Mouse (Mus musculus): ENCODE measurements around the gene Glt6d1. TPM values are rescaled to one million over a fixed set of nuclear protein-coding genes. Genes with fewer than 3 reads are reported as not detected.

Glt6d1 gene
- total and polyA plus RNA-seq, 3 experiments: not detected

DNA sequence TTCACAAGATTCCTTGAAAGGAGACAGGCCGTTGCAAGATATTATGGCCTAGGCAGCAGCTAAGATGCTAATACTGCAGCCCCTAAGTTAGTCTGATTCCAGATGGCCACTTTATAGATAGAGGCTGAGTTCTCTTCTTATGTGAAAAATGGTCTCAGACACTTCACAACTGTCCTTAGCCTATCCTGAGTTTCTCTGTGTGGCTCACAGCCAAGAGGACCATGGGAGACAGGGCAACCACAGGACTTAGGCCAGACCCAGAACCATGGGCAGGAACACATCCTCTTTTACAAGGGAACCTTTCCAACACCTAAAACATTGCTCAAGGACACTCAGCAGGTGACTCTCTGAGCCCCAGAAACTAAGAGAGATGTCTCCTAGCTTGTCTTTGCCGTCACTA is 42.1 kb downstream of the Glt6d1 start:
- H3K36me3 ChIP-seq (replicated peaks): no peaks in the 10 kb centered on the region
- H3K4me1 ChIP-seq (ENCODE audit: insufficient read depth, low read depth, low read length): no peaks in the 10 kb centered on the region
- no peak overlapping the region for H3K4me3 ChIP-seq (ENCODE audit: low read depth, low read length)
- DNase-seq (ENCODE audit: low spot score) (no peak), ATAC-seq (ENCODE audit: extremely low read depth, insufficient number of reproducible peaks, low FRiP score, poor library complexity, severe bottlenecking) (no peak)
- TF ChIP-seq GATA2 (IDR thresholded peaks at IDR 0.05; ENCODE audit: borderline replicate concordance, low read depth, low read length) (no peak), GATA1 (IDR thresholded peaks at IDR 0.05; ENCODE audit: borderline replicate concordance, low read length) (no peak), CTCF (IDR thresholded peaks at IDR 0.05; ENCODE audit: low read depth, low read length) (no peak), POLR2AphosphoS5 (IDR thresholded peaks at IDR 0.05; ENCODE audit: insufficient replicate concordance, low read depth, low read length) (no peak)
- peaks cover 15% of the 10 kb centered on the region for H3K27me3 ChIP-seq (ENCODE audit: insufficient read depth, low read length)
- H3K9me3 ChIP-seq (replicated peaks): no peaks in the 10 kb centered on the region

DNA sequence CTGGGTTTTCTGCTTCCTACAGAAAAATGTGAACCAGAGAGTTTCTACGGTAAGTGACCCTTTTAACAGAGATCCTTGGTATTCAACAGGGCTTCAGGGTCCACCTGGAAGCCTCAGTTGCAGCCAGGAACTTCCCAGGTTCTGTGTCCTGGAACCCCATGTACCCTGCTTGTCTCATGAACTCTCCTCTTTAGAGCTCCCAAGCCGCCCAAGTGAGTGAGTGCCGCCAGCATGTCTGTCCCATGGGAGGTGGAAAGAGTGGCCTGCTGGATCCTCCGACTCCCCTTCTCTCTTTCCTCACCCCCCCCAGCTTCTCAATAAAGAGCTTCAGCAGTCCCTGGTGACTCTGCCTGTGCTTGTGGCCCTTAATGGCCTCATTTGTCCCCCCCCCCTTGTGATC is 47.9 kb downstream of the Glt6d1 start:
- H3K4me1 ChIP-seq (ENCODE audit: insufficient read depth, low read depth, low read length): no peaks in the 10 kb centered on the region
- DNase-seq (ENCODE audit: low spot score): no peak
- no peak overlapping the region for H3K4me3 ChIP-seq (ENCODE audit: low read depth, low read length)
- no peak for ATAC-seq (ENCODE audit: extremely low read depth, insufficient number of reproducible peaks, low FRiP score, poor library complexity, severe bottlenecking)
- TF ChIP-seq TAL1 (conservative IDR thresholded peaks at IDR 0.05; ENCODE audit: low read depth, low read length): no peak
- TF ChIP-seq GATA2 (IDR thresholded peaks at IDR 0.05; ENCODE audit: borderline replicate concordance, low read depth, low read length): no peak
- H3K36me3 ChIP-seq (replicated peaks): no peaks in the 10 kb centered on the region
- H3K9me3 ChIP-seq (replicated peaks): no peaks in the 10 kb centered on the region
- peaks cover 34% of the 10 kb centered on the region for H3K27me3 ChIP-seq (ENCODE audit: insufficient read depth, low read length)

DNA sequence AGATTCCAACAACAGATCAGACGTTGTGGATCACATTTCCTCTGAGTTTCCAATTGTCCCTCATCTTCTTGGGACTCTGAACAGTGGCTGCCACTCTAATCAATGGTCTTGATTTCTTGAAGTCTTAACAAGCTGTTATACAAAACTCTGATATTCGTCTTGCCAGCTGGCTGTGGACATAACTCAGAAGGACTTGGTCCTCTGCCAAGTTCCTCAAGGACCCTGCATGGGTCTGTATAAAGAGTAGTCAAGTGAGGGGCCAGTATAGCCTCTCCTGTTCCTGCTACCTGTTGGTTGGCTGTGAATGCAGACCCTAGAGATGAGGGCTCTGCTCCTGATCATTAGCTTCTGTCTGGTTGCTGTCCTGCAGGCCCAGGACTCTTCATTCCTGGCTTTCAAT is 50.4 kb downstream of the Glt6d1 start, which contains the start of gene Lcn3:
Gene Lcn3 (plus strand): TSS at position 301 of the 400 bp plus-strand sequence.
- Histone ChIP-seq H3K27me3 (ENCODE audit: insufficient read depth, low read length) (peaks cover 34% of the 10 kb centered on the region), H3K4me1 (ENCODE audit: insufficient read depth, low read depth, low read length) (no peaks in the 10 kb centered on the region), H3K36me3 (replicated peaks) (no peaks in the 10 kb centered on the region), H3K4me3 (ENCODE audit: low read depth, low read length) (no peak within 1 kb of the TSS), H3K9me3 (replicated peaks) (no peaks in the 10 kb centered on the region)
- TF ChIP-seq POLR2AphosphoS5 (IDR thresholded peaks at IDR 0.05; ENCODE audit: insufficient replicate concordance, low read depth, low read length) (no peak), GATA2 (IDR thresholded peaks at IDR 0.05; ENCODE audit: borderline replicate concordance, low read depth, low read length) (no peak), CTCF (IDR thresholded peaks at IDR 0.05; ENCODE audit: low read depth, low read length) (no peak), GATA1 (IDR thresholded peaks at IDR 0.05; ENCODE audit: borderline replicate concordance, low read length) (no peak), TAL1 (conservative IDR thresholded peaks at IDR 0.05; ENCODE audit: low read depth, low read length) (no peak)
- DNase-seq (ENCODE audit: low spot score): no peak
- ATAC-seq (ENCODE audit: extremely low read depth, insufficient number of reproducible peaks, low FRiP score, poor library complexity, severe bottlenecking): no peak

DNA sequence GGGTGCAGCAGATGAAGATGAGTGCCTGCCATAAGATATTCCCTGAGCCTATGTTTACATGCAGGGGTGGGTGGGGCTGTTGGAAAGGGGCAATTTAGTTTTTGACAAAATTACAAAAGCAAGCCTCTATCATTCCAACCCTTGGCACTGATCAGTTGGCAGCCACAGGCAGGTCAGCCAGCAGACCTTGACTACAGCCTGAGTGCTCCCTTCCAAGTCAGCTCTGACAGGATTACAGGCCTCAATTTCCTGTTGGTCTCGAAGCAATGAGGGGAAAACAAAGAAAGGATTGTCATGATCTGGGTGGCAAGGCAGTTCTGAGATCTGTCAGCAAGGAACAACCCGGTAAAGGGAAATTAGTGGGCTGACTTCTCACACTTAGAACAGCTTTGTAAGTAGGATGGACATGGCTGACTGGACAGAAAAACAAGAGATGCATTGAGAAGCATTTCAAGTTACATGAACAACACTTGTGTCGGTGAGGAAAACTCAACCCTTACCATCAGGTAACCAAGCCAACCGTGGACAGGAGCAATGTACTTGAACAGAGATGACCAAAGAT is 57.5 kb downstream of the Glt6d1 start:
- TF ChIP-seq CTCF (IDR thresholded peaks at IDR 0.05; ENCODE audit: low read depth, low read length): no peak
- TF ChIP-seq TAL1 (conservative IDR thresholded peaks at IDR 0.05; ENCODE audit: low read depth, low read length): no peak
- no peaks in the 10 kb centered on the region for H3K4me1 ChIP-seq (ENCODE audit: insufficient read depth, low read depth, low read length)
- H3K27me3 ChIP-seq (ENCODE audit: insufficient read depth, low read length): no peaks in the 10 kb centered on the region; the same call in 1 of the 2 replicates
- H3K9me3 ChIP-seq (replicated peaks): no peaks in the 10 kb centered on the region
- no peak overlapping the region for H3K4me3 ChIP-seq (ENCODE audit: low read depth, low read length)
- no peaks in the 10 kb centered on the region for H3K36me3 ChIP-seq (replicated peaks)
- DNase-seq (ENCODE audit: low spot score) (no peak), ATAC-seq (ENCODE audit: extremely low read depth, insufficient number of reproducible peaks, low FRiP score, poor library complexity, severe bottlenecking) (no peak)

DNA sequence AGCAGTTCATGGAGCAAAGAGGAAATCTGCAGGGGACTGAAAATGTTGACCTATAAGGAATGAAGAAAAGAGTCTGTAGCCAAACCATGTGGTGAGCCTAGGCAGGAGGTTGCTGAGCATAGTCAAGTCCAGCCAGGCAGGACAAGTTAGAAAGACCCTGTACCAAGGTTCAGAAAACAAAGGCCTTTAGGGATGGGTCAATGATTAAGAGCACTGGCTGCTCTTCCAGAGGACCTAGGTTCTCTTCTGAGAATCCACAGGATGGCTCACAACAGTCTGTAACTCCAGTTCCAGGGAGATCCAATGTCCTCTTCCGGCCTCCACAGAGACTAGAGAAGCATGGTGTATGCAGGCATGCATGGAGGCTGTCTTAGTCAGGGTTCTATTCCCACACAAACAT is 61.4 kb downstream of the Glt6d1 start:
- H3K4me1 ChIP-seq (ENCODE audit: insufficient read depth, low read depth, low read length): no peaks in the 10 kb centered on the region
- H3K9me3 ChIP-seq (replicated peaks): no peaks in the 10 kb centered on the region
- H3K27me3 ChIP-seq (ENCODE audit: insufficient read depth, low read length): no peaks in the 10 kb centered on the region; the same call in 1 of the 2 replicates
- no peak overlapping the region for H3K4me3 ChIP-seq (ENCODE audit: low read depth, low read length)
- no peaks in the 10 kb centered on the region for H3K36me3 ChIP-seq (replicated peaks)
- TF ChIP-seq GATA2 (IDR thresholded peaks at IDR 0.05; ENCODE audit: borderline replicate concordance, low read depth, low read length) (no peak), CTCF (IDR thresholded peaks at IDR 0.05; ENCODE audit: low read depth, low read length) (no peak), TAL1 (conservative IDR thresholded peaks at IDR 0.05; ENCODE audit: low read depth, low read length) (no peak), POLR2AphosphoS5 (IDR thresholded peaks at IDR 0.05; ENCODE audit: insufficient replicate concordance, low read depth, low read length) (no peak), GATA1 (IDR thresholded peaks at IDR 0.05; ENCODE audit: borderline replicate concordance, low read length) (no peak)
- no peak for ATAC-seq (ENCODE audit: extremely low read depth, insufficient number of reproducible peaks, low FRiP score, poor library complexity, severe bottlenecking)
- DNase-seq (ENCODE audit: low spot score): no peak

Other genes with a start within 250 kb of the Glt6d1 start
Only the 20 nearest of the 22 such genes appear.
- gene Ajm1, start 234.1 kb downstream of the Glt6d1 start, total RNA-seq (2014; fragmentation: Nextera tagmentation): 0.63 and 1.1 TPM in 2 replicates
- gene Ajm1, start 234.1 kb downstream of the Glt6d1 start, total RNA-seq (2017): 0.05 TPM in 1 of 2 replicates, not detected in the other
- gene Ajm1, start 234.1 kb downstream of the Glt6d1 start, polyA plus RNA-seq (2012): 0.32 and 0.35 TPM in 2 replicates
- gene Rabl6, start 207.3 kb downstream of the Glt6d1 start, total RNA-seq (2014; fragmentation: Nextera tagmentation): 73.4 and 74.9 TPM in 2 replicates
- gene Rabl6, start 207.3 kb downstream of the Glt6d1 start, total RNA-seq (2017): 41.5 and 43.2 TPM in 2 replicates
- gene Rabl6, start 207.3 kb downstream of the Glt6d1 start, polyA plus RNA-seq (2012): 79.9 and 82.4 TPM in 2 replicates
- gene Ccdc183, start 198.2 kb downstream of the Glt6d1 start, total RNA-seq (2014; fragmentation: Nextera tagmentation): not detected in 2 replicates
- 0.05 TPM in 1 of 2 replicates, not detected in the other for gene Ccdc183, start 198.2 kb downstream of the Glt6d1 start, total RNA-seq (2017)
- gene Ccdc183, start 198.2 kb downstream of the Glt6d1 start, polyA plus RNA-seq (2012): not detected in 2 replicates
- not detected in 2 replicates for gene Tmem141, start 193.8 kb downstream of the Glt6d1 start, total RNA-seq (2014; fragmentation: Nextera tagmentation)
- gene Tmem141, start 193.8 kb downstream of the Glt6d1 start, total RNA-seq (2017): not detected in 2 replicates
- gene Tmem141, start 193.8 kb downstream of the Glt6d1 start, polyA plus RNA-seq (2012): not detected in 2 replicates
- gene Fcna, start 187.8 kb downstream of the Glt6d1 start, total RNA-seq (2014; fragmentation: Nextera tagmentation): not detected in 2 replicates
- not detected in 2 replicates for gene Fcna, start 187.8 kb downstream of the Glt6d1 start, total RNA-seq (2017)
- not detected in 2 replicates for gene Fcna, start 187.8 kb downstream of the Glt6d1 start, polyA plus RNA-seq (2012)
- gene Lcn8, start 162.7 kb downstream of the Glt6d1 start, total RNA-seq (2014; fragmentation: Nextera tagmentation): not detected in 2 replicates
- not detected in 2 replicates for gene Lcn8, start 162.7 kb downstream of the Glt6d1 start, total RNA-seq (2017)
- gene Lcn8, start 162.7 kb downstream of the Glt6d1 start, polyA plus RNA-seq (2012): not detected in 2 replicates
- not detected in 2 replicates for gene Lcn5, start 157.9 kb downstream of the Glt6d1 start, total RNA-seq (2014; fragmentation: Nextera tagmentation)
- gene Lcn5, start 157.9 kb downstream of the Glt6d1 start, total RNA-seq (2017): not detected in 2 replicates
- gene Lcn5, start 157.9 kb downstream of the Glt6d1 start, polyA plus RNA-seq (2012): not detected in 2 replicates
- not detected in 2 replicates for gene Lcn6, start 139.1 kb downstream of the Glt6d1 start, total RNA-seq (2014; fragmentation: Nextera tagmentation)
- gene Lcn6, start 139.1 kb downstream of the Glt6d1 start, total RNA-seq (2017): not detected in 2 replicates
- gene Lcn6, start 139.1 kb downstream of the Glt6d1 start, polyA plus RNA-seq (2012): not detected in 2 replicates
- gene Lcn10, start 133.1 kb downstream of the Glt6d1 start, total RNA-seq (2014; fragmentation: Nextera tagmentation): not detected in 2 replicates
- gene Lcn10, start 133.1 kb downstream of the Glt6d1 start, total RNA-seq (2017): 0.17 TPM in 1 of 2 replicates, not detected in the other
- not detected in 2 replicates for gene Lcn10, start 133.1 kb downstream of the Glt6d1 start, polyA plus RNA-seq (2012)
- gene Obp2a, start 115.8 kb downstream of the Glt6d1 start, total RNA-seq (2014; fragmentation: Nextera tagmentation): not detected in 2 replicates
- not detected in 2 replicates for gene Obp2a, start 115.8 kb downstream of the Glt6d1 start, total RNA-seq (2017)
- gene Obp2a, start 115.8 kb downstream of the Glt6d1 start, polyA plus RNA-seq (2012): not detected in 2 replicates
- gene Bmyc, start 109.1 kb downstream of the Glt6d1 start, total RNA-seq (2014; fragmentation: Nextera tagmentation): not detected in 2 replicates
- not detected in 2 replicates for gene Bmyc, start 109.1 kb downstream of the Glt6d1 start, total RNA-seq (2017)
- gene Bmyc, start 109.1 kb downstream of the Glt6d1 start, polyA plus RNA-seq (2012): not detected in 2 replicates
- not detected in 2 replicates for gene Obp2b, start 78.8 kb downstream of the Glt6d1 start, total RNA-seq (2014; fragmentation: Nextera tagmentation)
- not detected in 2 replicates for gene Obp2b, start 78.8 kb downstream of the Glt6d1 start, total RNA-seq (2017)
- gene Obp2b, start 78.8 kb downstream of the Glt6d1 start, polyA plus RNA-seq (2012): not detected in 2 replicates
- gene Lcn3, start 50.3 kb downstream of the Glt6d1 start, total RNA-seq (2014; fragmentation: Nextera tagmentation): not detected in 2 replicates
- not detected in 2 replicates for gene Lcn3, start 50.3 kb downstream of the Glt6d1 start, total RNA-seq (2017)
- gene Lcn3, start 50.3 kb downstream of the Glt6d1 start, polyA plus RNA-seq (2012): not detected in 2 replicates
- not detected in 2 replicates for gene Lcn11, start 38.8 kb downstream of the Glt6d1 start, total RNA-seq (2014; fragmentation: Nextera tagmentation)
- not detected in 2 replicates for gene Lcn11, start 38.8 kb downstream of the Glt6d1 start, total RNA-seq (2017)
- gene Lcn11, start 38.8 kb downstream of the Glt6d1 start, polyA plus RNA-seq (2012): not detected in 2 replicates
- not detected in 2 replicates for gene Gm13539, start 33.6 kb downstream of the Glt6d1 start, total RNA-seq (2014; fragmentation: Nextera tagmentation)
- not detected in 2 replicates for gene Gm13539, start 33.6 kb downstream of the Glt6d1 start, total RNA-seq (2017)
- gene Gm13539, start 33.6 kb downstream of the Glt6d1 start, polyA plus RNA-seq (2012): not detected in 2 replicates
- gene Lcn9, start 7.3 kb upstream of the Glt6d1 start, total RNA-seq (2014; fragmentation: Nextera tagmentation): not detected in 2 replicates
- not detected in 2 replicates for gene Lcn9, start 7.3 kb upstream of the Glt6d1 start, total RNA-seq (2017)
- gene Lcn9, start 7.3 kb upstream of the Glt6d1 start, polyA plus RNA-seq (2012): not detected in 2 replicates
- not detected in 2 replicates for gene Sohlh1, start 31.4 kb upstream of the Glt6d1 start, total RNA-seq (2014; fragmentation: Nextera tagmentation)
- not detected in 2 replicates for gene Sohlh1, start 31.4 kb upstream of the Glt6d1 start, total RNA-seq (2017)
- gene Sohlh1, start 31.4 kb upstream of the Glt6d1 start, polyA plus RNA-seq (2012): not detected in 2 replicates
- not detected in 2 replicates for gene Kcnt1, start 47.9 kb upstream of the Glt6d1 start, total RNA-seq (2014; fragmentation: Nextera tagmentation)
- gene Kcnt1, start 47.9 kb upstream of the Glt6d1 start, total RNA-seq (2017): under 0.01 and 0.22 TPM in 2 replicates
- gene Kcnt1, start 47.9 kb upstream of the Glt6d1 start, polyA plus RNA-seq (2012): not detected in 2 replicates
- gene Camsap1, start 167.4 kb upstream of the Glt6d1 start, total RNA-seq (2014; fragmentation: Nextera tagmentation): 21.6 and 28.9 TPM in 2 replicates
- 12.9 and 18.2 TPM in 2 replicates for gene Camsap1, start 167.4 kb upstream of the Glt6d1 start, total RNA-seq (2017)
- 4.8 and 5.1 TPM in 2 replicates for gene Camsap1, start 167.4 kb upstream of the Glt6d1 start, polyA plus RNA-seq (2012)
- gene Ubac1, start 205.9 kb upstream of the Glt6d1 start, total RNA-seq (2014; fragmentation: Nextera tagmentation): 36.4 and 110 TPM in 2 replicates
- gene Ubac1, start 205.9 kb upstream of the Glt6d1 start, total RNA-seq (2017): 41.3 and 42.2 TPM in 2 replicates
- gene Ubac1, start 205.9 kb upstream of the Glt6d1 start, polyA plus RNA-seq (2012): 99.1 and 128 TPM in 2 replicates